Mouse (Mus musculus) forebrain, postnatal 0 days (tissue): ENCODE measurements around the gene Chst8. TPM values are rescaled to one million over a fixed set of nuclear protein-coding genes. Genes with fewer than 3 reads are reported as not detected.
A peak's percentile ranks its signal among the peaks of the same experiment; 100 is the strongest.

Experiments used
- ATAC-seq: fragments of 200-750 bp; cut with Nextera tagmentation; 2 replicates; pipeline ENCODE4 v1.8.0; 2017; ENCODE audit warnings: mild to moderate bottlenecking, moderate library complexity
- DNase-seq: peaks from one replicate; pipeline ENCODE4 v3.0.0-alpha.2; 2015
- H3K27ac ChIP-seq: fragments of 300-500 bp; sonication (generic); 2 replicates; pipeline ENCODE4 v1.5.1; 2014; ENCODE audit warnings: low read depth, mild to moderate bottlenecking, antibody characterized with exemption, low read length, moderate library complexity, mixed read lengths
- H3K27me3 ChIP-seq: fragments of 300-500 bp; sonication (generic); 2 replicates; pipeline ENCODE4 v1.6.1; 2014; ENCODE audit warnings: mild to moderate bottlenecking, low read length, mixed read lengths; ENCODE audit not compliant: insufficient read depth
- H3K36me3 ChIP-seq: fragments of 300-500 bp; sonication (generic); 2 replicates; pipeline ENCODE4 v1.6.1; 2014; ENCODE audit warnings: mild to moderate bottlenecking, moderate library complexity; ENCODE audit not compliant: insufficient read depth
- H3K4me1 ChIP-seq: fragments of 300-500 bp; sonication (generic); 2 replicates; pipeline ENCODE4 v1.6.1; 2014; ENCODE audit warnings: antibody characterized with exemption; ENCODE audit not compliant: insufficient read depth
- H3K4me2 ChIP-seq: fragments of 300-500 bp; sonication (generic); 2 replicates; pipeline ENCODE4 v1.6.1; 2014; ENCODE audit warnings: low read depth, mild to moderate bottlenecking, moderate library complexity
- H3K4me3 ChIP-seq: fragments of 300-500 bp; sonication (generic); 2 replicates; pipeline ENCODE4 v1.5.1; 2014; ENCODE audit warnings: low read depth, low read length, mixed read lengths
- H3K9ac ChIP-seq: fragments of 300-500 bp; sonication (generic); 2 replicates; pipeline ENCODE4 v1.6.1; 2014; ENCODE audit warnings: mild to moderate bottlenecking
- H3K9me3 ChIP-seq: fragments of 300-500 bp; sonication (generic); 2 replicates; pipeline ENCODE4 v1.6.1; 2016; ENCODE audit warnings: low read length
- CTCF ChIP-seq: sonication (generic); IDR thresholded peaks from 2 replicates; pipeline ENCODE4 v1.5.1; 2016; ENCODE audit warnings: antibody characterized with exemption, control low read depth, low read depth
- WGBS: fragments of 180-500 bp; shearing (Covaris S2); extraction: QIAGEN DNeasy Blood & Tissue Kit; methylation state at CpG from one replicate; pipeline ENCODE4 v1.1.7; 2014; 5-methylcytosine and 5-hydroxymethylcytosine counted together
- polyA plus RNA-seq: library from polyadenylated mRNA; unstranded; fragments of >200 nt; fragmentation: Nextera tagmentation; extraction: Ambion mirVana; gene quantifications from 2 replicates; pipeline ENCODE4 v1.2.1, GENCODE M21; 2015
- total RNA-seq: library from RNA; depleted of rRNA; stranded (reverse); fragments of >200 nt; gene quantifications from 2 replicates; pipeline ENCODE4 v1.2.3, GENCODE M21; 2014

Gene Chst8
- total and polyA plus RNA-seq, 2 experiments from 2014 or later = 14.2 to 22.2 TPM

DNA sequence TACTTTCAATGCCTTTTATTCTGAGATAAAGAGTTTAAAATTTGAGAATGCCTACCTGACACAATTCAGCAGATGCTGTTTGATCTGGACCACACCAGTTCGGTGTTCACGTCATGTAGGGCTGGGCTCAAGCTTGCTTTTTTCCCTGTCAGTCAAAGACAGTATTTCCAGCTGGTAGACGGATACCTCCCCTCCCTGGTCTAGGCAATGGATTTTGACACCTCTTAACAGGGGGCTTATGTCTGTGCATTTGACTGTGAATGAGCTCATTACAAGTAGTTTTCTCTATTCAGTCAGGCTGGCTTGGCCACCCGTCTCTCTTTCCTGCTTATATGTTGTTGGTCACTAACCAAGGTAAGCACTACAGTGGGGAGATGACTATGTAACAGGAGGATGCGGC, 6.1 kb upstream of the Chst8 start:
- DNase-seq (no peak), ATAC-seq (peak; percentile 12; the same call in 1 of the 2 replicates)
- Histone ChIP-seq H3K36me3 (no peaks in the 10 kb centered on the region), H3K4me3 (no peak overlapping the region), H3K27ac (no peak overlapping the region), H3K27me3 (no peaks in the 10 kb centered on the region; the same call in 1 of the 2 replicates), H3K9me3 (no peaks in the 10 kb centered on the region), H3K4me2 (no peak overlapping the region), H3K9ac (no peak overlapping the region), H3K4me1 (no peaks in the 10 kb centered on the region)
- TF ChIP-seq CTCF = no peak
- 34% methylated on average over 5 of the region's 5 CpGs for WGBS

DNA sequence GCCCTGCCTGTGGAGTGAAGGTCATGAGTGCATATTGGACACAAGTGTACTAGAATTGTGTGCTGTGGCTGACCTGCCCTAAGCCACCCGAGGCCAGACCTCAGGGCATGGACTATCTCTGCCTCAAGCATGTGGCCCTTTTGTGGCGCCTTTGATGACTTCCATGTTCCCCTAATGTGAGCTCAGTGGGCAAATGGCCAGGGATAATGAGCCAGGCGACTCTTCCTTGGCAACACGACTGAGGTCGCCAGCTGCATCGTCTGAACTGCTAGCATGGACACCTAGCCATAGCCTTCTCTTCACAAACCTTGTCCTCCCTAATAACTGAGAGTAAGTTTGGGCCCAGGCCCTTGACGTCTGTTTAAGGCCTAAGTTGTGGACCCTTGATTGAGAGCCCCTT, 4.5 kb upstream of the Chst8 start:
- H3K9ac ChIP-seq = no peak overlapping the region
- no peak overlapping the region for H3K27ac ChIP-seq
- no peaks in the 10 kb centered on the region for H3K36me3 ChIP-seq
- no peak overlapping the region for H3K4me2 ChIP-seq
- ATAC-seq (no peak), DNase-seq (no peak)
- H3K9me3 ChIP-seq = no peaks in the 10 kb centered on the region
- no peak for TF ChIP-seq CTCF
- no peaks in the 10 kb centered on the region for H3K4me1 ChIP-seq
- no peak overlapping the region for H3K4me3 ChIP-seq
- H3K27me3 ChIP-seq = peaks cover 4% of the 10 kb centered on the region; the same call in 1 of the 2 replicates
- 78% methylated on average over 7 of the region's 7 CpGs for WGBS

DNA sequence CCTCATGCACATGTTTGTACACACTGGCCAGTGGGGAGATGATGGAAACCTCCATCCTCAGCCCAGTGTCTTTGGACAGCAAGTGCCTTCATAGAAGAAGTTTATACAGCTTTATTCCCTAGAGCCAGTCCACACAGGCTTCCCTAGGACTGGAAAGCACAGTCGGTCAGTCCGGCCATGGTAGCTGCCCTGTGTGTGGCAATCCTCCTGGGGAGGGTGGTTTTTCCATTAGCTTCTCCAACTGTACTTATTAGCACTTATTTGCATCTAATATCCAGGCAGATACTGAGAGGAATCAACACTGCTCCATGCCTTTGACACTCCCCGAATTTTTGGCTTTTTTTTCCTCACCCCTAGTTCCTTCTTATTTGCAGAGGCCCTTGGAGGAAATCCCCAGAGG, 2.3 kb upstream of the Chst8 start:
- no peak for TF ChIP-seq CTCF
- H3K36me3 ChIP-seq = no peaks in the 10 kb centered on the region
- H3K27me3 ChIP-seq = peaks cover 15% of the 10 kb centered on the region
- no peaks in the 10 kb centered on the region for H3K4me1 ChIP-seq
- ATAC-seq = no peak
- no peak overlapping the region for H3K4me2 ChIP-seq
- no peak overlapping the region for H3K4me3 ChIP-seq
- 79% methylated on average over 3 of the region's 3 CpGs for whole genome bisulfite sequencing
- H3K9ac ChIP-seq = no peak overlapping the region
- no peak overlapping the region for H3K27ac ChIP-seq
- H3K9me3 ChIP-seq = no peaks in the 10 kb centered on the region
- no peak for DNase-seq

DNA sequence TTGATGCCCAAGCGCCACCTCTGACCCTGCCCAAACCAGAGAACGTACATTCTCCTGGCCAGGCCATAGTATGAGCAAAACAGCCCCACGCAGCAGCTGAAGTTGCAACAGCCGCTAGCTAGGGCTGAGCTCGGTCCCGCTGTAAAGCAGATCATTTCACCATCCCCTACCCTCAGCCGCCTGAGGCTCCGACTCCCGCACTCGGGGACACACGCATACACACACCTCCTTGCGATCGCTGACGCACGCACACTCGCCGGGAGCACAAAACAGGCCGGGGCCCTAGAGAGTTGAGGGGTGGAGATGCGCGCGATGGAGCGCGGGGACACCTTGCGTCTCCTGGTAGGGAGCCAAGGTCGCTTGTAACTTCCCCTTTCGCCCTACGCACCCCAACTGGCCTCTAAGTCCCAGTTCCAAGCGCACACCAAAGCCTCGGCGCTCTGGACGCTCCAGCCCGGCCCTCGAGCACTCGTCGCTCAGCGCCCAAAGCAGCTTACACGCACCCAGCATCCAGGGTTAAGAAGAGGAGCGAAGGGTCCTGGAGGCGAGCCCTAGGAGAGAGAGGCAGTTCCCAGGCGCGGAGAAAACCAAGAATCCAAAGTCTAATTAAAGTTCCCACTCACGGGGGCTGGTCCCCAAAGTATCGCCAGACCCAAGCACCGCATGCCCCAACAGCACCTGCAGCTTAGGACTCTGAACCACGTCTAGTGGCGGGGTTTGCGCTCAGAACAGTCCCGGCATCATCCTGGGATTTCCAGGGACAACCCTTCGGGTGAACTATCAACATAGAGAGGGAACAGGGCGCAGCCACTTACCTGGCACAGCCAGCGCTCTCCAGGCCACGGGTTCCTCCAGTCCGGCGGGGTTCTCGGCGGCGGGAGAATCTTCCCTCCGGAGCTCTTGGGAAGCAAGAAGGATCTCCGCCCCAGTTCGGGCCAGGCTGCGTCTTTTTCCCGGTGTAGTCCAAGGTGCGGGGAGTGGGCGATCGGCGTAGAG, 682 bp downstream of the Chst8 start:
- peak overlapping the region; percentile 83 for H3K4me2 ChIP-seq
- ATAC-seq = peak; percentile 49
- no peak overlapping the region for H3K27ac ChIP-seq

DNA sequence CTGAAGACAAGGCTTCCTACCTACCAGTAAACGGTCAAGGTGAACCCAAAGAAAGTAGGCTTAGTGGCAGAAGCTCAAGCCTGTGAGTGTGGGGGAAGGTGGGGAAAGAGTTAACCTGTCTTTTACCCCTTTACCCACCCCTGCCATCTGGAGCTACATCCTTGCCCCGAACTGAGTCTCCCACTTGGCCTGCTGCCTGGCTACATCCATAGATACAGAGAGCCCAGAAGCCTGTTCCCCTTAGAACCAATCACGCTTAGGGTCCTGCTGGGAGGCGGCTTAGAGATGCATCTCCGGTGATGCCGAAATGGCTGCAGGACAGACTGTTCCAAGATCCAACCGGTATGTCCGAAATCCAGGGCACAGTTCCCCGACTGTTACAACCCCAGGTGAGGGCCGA, 1.5 kb downstream of the Chst8 start:
- WGBS = 6% methylated on average over 10 of the region's 10 CpGs
- Histone ChIP-seq H3K4me2 (peak overlapping the region; percentile 83), H3K9me3 (no peaks in the 10 kb centered on the region), H3K4me1 (no peaks in the 10 kb centered on the region), H3K27me3 (peaks cover 21% of the 10 kb centered on the region), H3K9ac (no peak overlapping the region), H3K36me3 (no peaks in the 10 kb centered on the region), H3K27ac (no peak overlapping the region), H3K4me3 (peak overlapping the region; percentile 59)
- no peak for ATAC-seq
- TF ChIP-seq CTCF = no peak
- DNase-seq = no peak

More for the DNA sequence above, 682 bp downstream of the Chst8 start:
- Histone ChIP-seq H3K27me3 (peaks cover 21% of the 10 kb centered on the region), H3K36me3 (no peaks in the 10 kb centered on the region), H3K4me3 (peak overlapping the region; percentile 59), H3K9me3 (no peaks in the 10 kb centered on the region), H3K9ac (peak overlapping the region; percentile 50), H3K4me1 (no peaks in the 10 kb centered on the region)
- WGBS = under 1% methylated on average over 65 of the region's 66 CpGs
- DNase-seq = peak; percentile 24
- TF ChIP-seq CTCF = no peak

DNA sequence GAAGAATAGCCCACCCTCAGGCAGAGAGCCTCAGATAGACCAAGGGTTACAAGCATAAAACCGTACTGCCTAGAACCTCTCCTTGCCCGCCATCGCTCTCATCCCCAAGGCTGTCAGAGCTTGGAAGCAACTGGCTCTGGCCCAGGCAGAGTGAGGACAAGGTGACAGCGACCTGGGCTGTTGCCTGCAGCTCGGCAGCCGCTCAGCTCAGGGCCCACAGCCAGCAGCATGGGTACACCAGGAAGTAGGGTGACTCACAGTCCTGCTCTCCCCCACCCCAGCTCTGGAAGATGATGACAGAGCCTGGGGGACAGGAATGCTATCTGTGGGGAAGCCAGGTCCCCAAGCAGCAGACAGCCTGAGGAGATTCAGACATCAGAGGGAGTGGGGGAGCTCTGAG, 6.2 kb downstream of the Chst8 start:
- Histone ChIP-seq H3K9ac (no peak overlapping the region), H3K4me1 (no peaks in the 10 kb centered on the region), H3K27ac (no peak overlapping the region), H3K27me3 (peaks cover 15% of the 10 kb centered on the region), H3K4me2 (no peak overlapping the region), H3K9me3 (no peaks in the 10 kb centered on the region), H3K36me3 (no peaks in the 10 kb centered on the region), H3K4me3 (no peak overlapping the region)
- DNase-seq (peak; percentile 42), ATAC-seq (peak; percentile 75)
- no peak for TF ChIP-seq CTCF
- 34% methylated on average over 6 of the region's 6 CpGs for WGBS

DNA sequence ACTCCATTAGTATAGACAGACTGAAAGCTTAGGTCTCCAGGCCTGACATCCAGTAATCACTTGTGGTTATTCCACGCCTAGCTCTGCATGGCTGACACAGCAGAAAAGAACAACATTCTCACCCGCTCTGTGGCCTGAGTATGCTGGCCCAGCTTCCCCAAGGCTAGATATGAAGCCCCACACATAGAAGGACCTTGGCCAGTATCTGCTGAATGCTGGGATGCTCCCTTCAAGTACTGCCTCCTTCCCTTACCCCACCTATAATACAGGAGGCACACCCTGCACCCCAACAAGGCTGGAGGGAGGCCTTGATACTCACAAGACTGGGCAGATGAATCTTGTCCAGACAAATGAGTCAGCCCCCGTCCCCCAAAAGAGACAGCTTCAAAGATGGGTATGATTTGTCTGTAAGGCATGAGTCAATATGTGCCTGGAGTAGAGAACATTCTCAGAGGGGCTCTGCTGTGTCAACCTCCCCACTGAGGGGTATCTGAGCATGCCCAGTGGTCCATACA, 6.8 kb downstream of the Chst8 start:
- no peak overlapping the region for H3K4me3 ChIP-seq

More for the DNA sequence above, 6.8 kb downstream of the Chst8 start:
- no peak overlapping the region for H3K27ac ChIP-seq
- no peak for DNase-seq
- TF ChIP-seq CTCF = no peak
- H3K36me3 ChIP-seq = no peaks in the 10 kb centered on the region
- no peaks in the 10 kb centered on the region for H3K4me1 ChIP-seq
- ATAC-seq = no peak
- no peaks in the 10 kb centered on the region for H3K9me3 ChIP-seq
- no peak overlapping the region for H3K4me2 ChIP-seq
- peaks cover 9% of the 10 kb centered on the region for H3K27me3 ChIP-seq
- WGBS = 85% methylated on average over 3 of the region's 3 CpGs
- no peak overlapping the region for H3K9ac ChIP-seq
